Mouse (Mus musculus) erythroblast, embryonic 14.5 days (primary cell): ENCODE measurements around the gene Slco3a1.

Source experiments
- GATA1 ChIP-seq: IDR thresholded peaks from 2 replicates; pipeline ENCODE4 v1.6.1; 2012; ENCODE audit warnings: low read length, inconsistent platforms, mixed read lengths
- TAL1 ChIP-seq: IDR thresholded peaks from 3 replicates; pipeline ENCODE4 v1.6.1; 2012; ENCODE audit warnings: low read length, inconsistent platforms, mixed read lengths

- TF ChIP-seq GATA1 (no peak), TAL1 (no peak)
Measured at GRCm38 (mm10) chr7:74422002-74422401, 132.6 kb downstream of the Slco3a1 start.
